Mouse (Mus musculus): ENCODE results near the gene Ccnt1. TPM values are rescaled to one million over a fixed set of nuclear protein-coding genes. Genes with fewer than 3 reads are reported as not detected.

The Ccnt1 gene
- polyA plus RNA-seq (2015; fragmentation: Nextera tagmentation; extraction: Ambion mirVana): 69.7 and 77.0 TPM in 2 replicates

DNA sequence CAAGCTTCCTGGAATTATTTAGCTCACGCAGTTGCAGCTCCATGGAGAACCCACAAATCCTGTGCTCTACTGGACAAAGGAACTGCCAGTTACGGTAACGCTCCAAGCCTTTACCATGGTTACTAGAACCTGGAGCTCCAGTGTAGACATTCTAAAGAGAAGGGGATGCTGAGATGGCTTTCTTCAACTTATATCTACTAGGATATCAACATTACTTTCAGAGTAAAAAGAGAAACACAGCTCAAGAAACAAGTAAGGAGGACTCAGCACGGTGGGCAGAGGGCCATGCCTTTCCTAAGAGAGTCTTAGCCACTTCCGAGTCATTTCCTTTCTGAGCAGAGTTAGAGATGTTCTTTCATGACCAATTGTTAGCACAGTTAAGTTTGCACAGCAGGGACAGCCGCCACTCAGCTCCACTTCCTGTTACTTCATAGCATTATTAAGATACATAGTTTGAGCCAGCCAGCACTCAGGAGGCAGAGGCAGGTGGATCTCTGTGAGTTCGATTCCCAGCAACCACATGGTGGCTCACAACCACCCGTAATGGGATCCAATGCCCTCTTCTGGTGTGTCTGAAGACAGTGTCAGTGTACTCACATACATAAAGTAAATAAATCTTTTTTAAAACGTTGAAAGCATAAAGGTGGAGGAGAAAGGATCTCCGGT is at the start of gene Ccnt1, which contains the start of gene 4930415O20Rik:
TSS of gene Ccnt1 (minus strand) at position 51 of the 666 bp plus-strand sequence.
TSS of gene 4930415O20Rik (plus strand) at position 132 of the 666 bp plus-strand sequence.
- no peak for ATAC-seq (ENCODE audit: low FRiP score)
- H3K27ac ChIP-seq: no peak within 1 kb of the TSS
- 0 out of 2 replicates have a peak, but pooled peaks cover 5% of the 10 kb centered on the region for H3K27me3 ChIP-seq
- no peaks in the 10 kb centered on the region for H3K9me3 ChIP-seq
- H3K9ac ChIP-seq: peak within 1 kb of the TSS; percentile 13; the same call in 1 of the 2 replicates
- no peak within 1 kb of the TSS for H3K4me2 ChIP-seq
- 86% methylated on average over 10 of the region's 10 CpGs for WGBS
- no peaks in the 10 kb centered on the region for H3K36me3 ChIP-seq
- H3K4me1 ChIP-seq (replicated peaks): peaks cover 14% of the 10 kb centered on the region
- no peak within 1 kb of the TSS for H3K4me3 ChIP-seq

GRCm38 (mm10) chr15:98617176-98617537 is 46.4 kb upstream of the Ccnt1 start:
- peaks cover 17% of the 10 kb centered on the region for H3K4me1 ChIP-seq (replicated peaks)
- H3K9me3 ChIP-seq: no peaks in the 10 kb centered on the region
- H3K36me3 ChIP-seq: no peaks in the 10 kb centered on the region
- WGBS: 1% methylated on average over 12 of the region's 12 CpGs
- 0 out of 2 replicates have a peak overlapping the region, but pooled peaks have one; percentile 13 for H3K4me2 ChIP-seq
- H3K4me3 ChIP-seq: no peak overlapping the region
- peaks cover 13% of the 10 kb centered on the region for H3K27me3 ChIP-seq
- no peak for ATAC-seq (ENCODE audit: low FRiP score)
- H3K9ac ChIP-seq: no peak overlapping the region
- no peak overlapping the region for H3K27ac ChIP-seq

DNA sequence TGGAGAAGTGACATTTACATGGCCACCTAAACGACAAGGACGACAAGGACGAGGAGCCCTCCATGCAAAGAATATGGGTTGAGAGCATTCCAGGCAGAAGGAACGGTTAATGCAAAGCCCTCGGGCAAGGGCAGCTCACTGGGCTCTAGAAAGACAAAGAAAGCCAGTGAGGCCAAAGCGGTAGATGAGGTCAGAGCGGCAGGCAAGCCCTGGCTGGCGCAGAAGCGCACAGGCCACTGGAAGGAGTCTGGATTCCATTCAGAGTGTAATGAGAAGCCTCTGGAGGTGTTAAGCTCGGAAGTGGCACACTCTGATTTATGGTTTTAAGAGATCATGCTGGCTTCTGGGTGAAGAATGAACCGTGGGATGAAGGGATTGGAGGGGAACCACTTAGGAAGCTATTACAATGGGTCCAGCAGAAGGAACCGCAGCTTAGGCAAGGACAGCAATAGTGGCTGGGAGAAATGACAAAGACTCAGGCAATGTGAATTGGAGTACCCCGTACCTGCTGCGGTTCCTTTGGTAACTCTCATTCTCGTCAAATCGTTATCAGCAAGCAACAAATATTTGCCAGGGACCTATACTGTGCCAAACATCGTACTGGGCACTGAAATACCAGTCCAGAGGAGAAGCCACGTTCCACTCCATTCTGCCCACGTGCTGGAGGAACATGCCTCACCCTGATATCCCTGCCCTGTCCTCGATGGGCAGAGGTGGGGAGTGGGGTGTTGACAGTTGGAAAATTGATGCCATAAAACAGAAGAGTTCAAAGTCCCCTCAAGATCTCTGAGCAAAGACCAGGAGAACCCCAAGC is 45.8 kb upstream of the Ccnt1 start:
- Histone ChIP-seq H3K36me3 (no peaks in the 10 kb centered on the region), H3K27me3 (peaks cover 13% of the 10 kb centered on the region), H3K4me1 (replicated peaks) (peaks cover 17% of the 10 kb centered on the region), H3K27ac (no peak overlapping the region), H3K4me2 (0 out of 2 replicates have a peak overlapping the region, but pooled peaks have one; percentile 13), H3K9ac (no peak overlapping the region), H3K4me3 (no peak overlapping the region), H3K9me3 (no peaks in the 10 kb centered on the region)
- no peak for ATAC-seq (ENCODE audit: low FRiP score)
- 46% methylated on average over 20 of the region's 20 CpGs for WGBS

- ATAC-seq (ENCODE audit: low FRiP score): no peak
- Histone ChIP-seq H3K27me3 (peaks cover 13% of the 10 kb centered on the region), H3K4me2 (no peak overlapping the region), H3K9me3 (no peaks in the 10 kb centered on the region), H3K4me1 (replicated peaks) (peaks cover 17% of the 10 kb centered on the region), H3K4me3 (no peak overlapping the region), H3K36me3 (no peaks in the 10 kb centered on the region), H3K9ac (no peak overlapping the region), H3K27ac (no peak overlapping the region)
- 66% methylated on average over 6 of the region's 6 CpGs for WGBS
These were observed 45.0 kb upstream of the Ccnt1 start for GRCm38 (mm10) chr15:98615751-98616150.

- 0 out of 2 replicates have a peak overlapping the region, but pooled peaks have one; percentile 3 for H3K9ac ChIP-seq
- H3K9me3 ChIP-seq: no peaks in the 10 kb centered on the region
- peaks cover 22% of the 10 kb centered on the region for H3K4me1 ChIP-seq (replicated peaks)
- H3K27ac ChIP-seq: peak overlapping the region; percentile 30; the same call in 1 of the 2 replicates
- no peak overlapping the region for H3K4me2 ChIP-seq
- ATAC-seq (ENCODE audit: low FRiP score): no peak
- 46% methylated on average over 6 of the region's 6 CpGs for WGBS
- peaks cover 13% of the 10 kb centered on the region for H3K27me3 ChIP-seq
- H3K36me3 ChIP-seq: no peaks in the 10 kb centered on the region
- H3K4me3 ChIP-seq: no peak overlapping the region
These were observed 44.2 kb upstream of the Ccnt1 start for GRCm38 (mm10) chr15:98614971-98615370.

DNA sequence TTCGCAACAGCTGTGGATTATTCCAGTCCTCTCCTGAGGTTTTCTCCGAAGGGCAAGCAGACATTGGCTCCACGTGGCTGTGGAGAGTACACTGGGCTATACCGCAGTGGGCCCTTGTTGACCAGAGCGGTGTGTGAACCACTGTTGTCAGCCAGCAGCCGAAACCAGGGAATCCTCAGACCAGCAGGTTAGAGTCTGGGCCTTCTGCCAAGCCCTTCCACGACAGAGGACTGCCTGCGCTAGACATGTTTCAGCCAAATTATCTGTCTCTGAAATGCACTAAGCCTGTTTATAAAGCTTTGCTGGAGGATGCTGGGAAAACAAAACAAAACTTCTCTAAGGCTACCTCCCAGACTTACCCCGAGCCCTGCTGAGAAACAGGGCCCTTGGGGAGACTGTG is 43.8 kb upstream of the Ccnt1 start:
- Histone ChIP-seq H3K36me3 (no peaks in the 10 kb centered on the region), H3K27ac (peak overlapping the region; percentile 30), H3K4me2 (no peak overlapping the region), H3K4me3 (no peak overlapping the region), H3K9me3 (no peaks in the 10 kb centered on the region), H3K9ac (peak overlapping the region; percentile 3; the same call in 1 of the 2 replicates), H3K27me3 (peaks cover 13% of the 10 kb centered on the region), H3K4me1 (replicated peaks) (peaks cover 25% of the 10 kb centered on the region)
- no peak for ATAC-seq (ENCODE audit: low FRiP score)
- WGBS: 31% methylated on average over 9 of the region's 9 CpGs

DNA sequence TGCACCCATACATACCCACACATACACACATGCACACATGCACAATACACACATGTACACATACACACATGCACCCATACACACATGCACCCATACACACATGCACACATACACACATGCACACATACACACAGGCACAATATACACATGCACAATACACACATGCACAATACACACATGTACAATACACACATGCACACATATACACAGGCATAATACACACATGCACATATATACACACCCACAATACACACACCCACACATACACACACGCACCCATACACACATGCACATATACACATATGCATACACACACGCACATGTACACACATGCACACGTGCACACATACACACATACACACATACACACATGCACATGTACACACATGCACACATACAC is 41.5 kb upstream of the Ccnt1 start:
- Histone ChIP-seq H3K36me3 (no peaks in the 10 kb centered on the region), H3K4me2 (no peak overlapping the region), H3K27me3 (peaks cover 7% of the 10 kb centered on the region; the same call in 1 of the 2 replicates), H3K27ac (no peak overlapping the region), H3K4me1 (replicated peaks) (peaks cover 40% of the 10 kb centered on the region), H3K9ac (no peak overlapping the region), H3K4me3 (no peak overlapping the region), H3K9me3 (no peaks in the 10 kb centered on the region)
- ATAC-seq (ENCODE audit: low FRiP score): no peak
- 93% methylated on average over 3 of the region's 3 CpGs for WGBS

DNA sequence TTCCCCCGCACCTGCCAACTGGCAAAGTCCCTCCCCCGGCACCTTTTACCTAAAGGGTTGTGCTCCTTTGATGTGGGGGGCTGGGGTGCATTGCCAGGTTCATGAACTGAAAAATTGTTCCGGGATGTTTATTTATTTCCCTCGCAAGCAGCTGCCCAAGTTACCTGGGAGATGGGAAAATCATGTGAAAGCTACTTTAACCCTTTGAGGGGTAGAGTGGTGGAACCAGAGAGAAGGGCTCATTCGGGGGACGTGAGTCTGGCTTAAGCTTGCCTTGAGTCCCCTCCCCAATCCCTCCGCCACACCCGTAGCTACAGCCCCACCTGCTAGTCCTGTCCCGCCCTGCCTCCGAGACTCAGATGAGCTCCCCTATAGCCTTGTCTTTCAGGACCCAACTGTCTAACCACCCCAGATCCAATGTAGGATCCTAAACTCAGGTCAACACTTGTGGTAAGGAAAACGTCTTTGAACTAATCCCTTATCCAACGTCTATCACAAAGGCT is 39.5 kb upstream of the Ccnt1 start:
- ATAC-seq (ENCODE audit: low FRiP score): no peak
- 4% methylated on average over 12 of the region's 12 CpGs for WGBS
- peaks cover 7% of the 10 kb centered on the region; the same call in 1 of the 2 replicates for H3K36me3 ChIP-seq
- peaks cover 48% of the 10 kb centered on the region for H3K4me1 ChIP-seq (replicated peaks)
- H3K9ac ChIP-seq: peak overlapping the region; percentile 88
- H3K27ac ChIP-seq: peak overlapping the region; percentile 91
- no peaks in the 10 kb centered on the region for H3K27me3 ChIP-seq
- peak overlapping the region; percentile 75 for H3K4me3 ChIP-seq
- H3K9me3 ChIP-seq: no peaks in the 10 kb centered on the region
- peak overlapping the region; percentile 76 for H3K4me2 ChIP-seq

- peak within 1 kb of the TSS; percentile 76 for H3K4me2 ChIP-seq
- H3K9ac ChIP-seq: peak within 1 kb of the TSS; percentile 88
- H3K4me1 ChIP-seq (replicated peaks): peaks cover 42% of the 10 kb centered on the region
- WGBS: under 1% methylated on average over 55 of the region's 75 CpGs
- no peaks in the 10 kb centered on the region for H3K27me3 ChIP-seq
- H3K9me3 ChIP-seq: no peaks in the 10 kb centered on the region
- peak within 1 kb of the TSS; percentile 91 for H3K27ac ChIP-seq
- peaks cover 10% of the 10 kb centered on the region for H3K36me3 ChIP-seq
- peak within 1 kb of the TSS; percentile 75 for H3K4me3 ChIP-seq
- peak; percentile 82 for ATAC-seq (ENCODE audit: low FRiP score)
These were observed 38.8 kb upstream of the Ccnt1 start, which contains the start of gene Adcy6 for GRCm38 (mm10) chr15:98609331-98610130. Gene Adcy6, minus strand, starts transcription at chr15:98610076.

DNA sequence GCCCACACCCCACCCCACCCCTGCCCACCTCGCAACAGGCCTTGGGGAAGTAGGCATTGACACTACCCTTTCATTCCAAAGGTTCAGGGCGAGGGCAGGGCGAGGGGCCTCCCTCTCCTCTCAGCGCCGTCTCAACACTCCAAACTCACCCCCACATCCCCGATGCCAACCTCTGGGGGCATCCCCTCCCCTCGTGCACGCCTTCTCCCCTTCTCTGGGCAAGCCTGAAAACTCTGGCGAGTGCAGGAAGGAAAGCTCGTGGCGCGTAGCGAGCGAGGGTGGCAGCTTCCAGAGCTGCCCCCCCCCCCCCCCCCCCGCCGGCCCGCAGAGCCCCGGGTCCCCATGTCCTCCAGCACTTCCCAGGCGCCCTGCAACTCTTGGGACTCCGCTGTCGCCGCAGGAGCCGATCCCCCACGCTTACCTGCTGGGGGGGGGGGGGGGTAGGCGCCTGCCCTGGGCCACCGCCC is 38.1 kb upstream of the Ccnt1 start:
- Histone ChIP-seq H3K27me3 (no peaks in the 10 kb centered on the region), H3K4me1 (replicated peaks) (peaks cover 36% of the 10 kb centered on the region), H3K27ac (peak overlapping the region; percentile 91), H3K9ac (peak overlapping the region; percentile 88), H3K9me3 (no peaks in the 10 kb centered on the region), H3K36me3 (peaks cover 17% of the 10 kb centered on the region), H3K4me2 (peak overlapping the region; percentile 76), H3K4me3 (peak overlapping the region; percentile 75)
- peak; percentile 43 for ATAC-seq (ENCODE audit: low FRiP score)
- WGBS: under 1% methylated on average over 18 of the region's 26 CpGs

DNA sequence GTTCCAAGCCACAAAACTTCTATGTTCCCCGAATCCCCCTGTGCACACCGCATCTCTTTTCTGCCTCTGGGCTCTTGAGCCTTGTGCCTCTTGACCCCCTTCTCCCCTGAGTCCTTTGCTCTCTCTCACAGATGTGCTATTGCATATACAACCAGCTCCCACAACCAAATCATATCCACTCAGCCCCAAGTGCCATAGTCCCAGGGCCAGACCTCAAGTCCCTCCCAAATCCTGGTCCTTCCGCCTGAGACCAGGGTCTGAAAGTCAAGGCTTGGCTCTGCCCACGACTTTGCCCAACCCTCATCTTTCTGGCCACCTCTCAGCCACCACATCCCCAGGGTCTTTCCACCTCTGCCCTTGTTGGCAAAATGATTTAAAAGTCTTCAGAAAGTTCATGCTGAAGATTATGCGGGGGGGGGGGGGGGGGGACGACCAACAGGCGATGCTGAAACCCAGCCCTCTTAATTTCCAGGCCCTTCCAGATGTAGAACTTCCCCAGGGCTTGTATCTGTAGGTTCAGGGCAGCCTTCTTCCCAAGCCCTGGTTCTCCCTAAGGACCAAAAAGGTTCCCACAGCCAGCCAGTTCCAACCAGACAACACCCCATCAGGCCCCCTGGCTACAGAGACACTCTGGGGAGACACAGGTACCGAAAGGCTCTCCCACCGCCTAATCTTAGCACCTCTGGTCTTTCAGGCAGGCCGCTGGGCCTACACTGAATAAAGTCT is 37.5 kb upstream of the Ccnt1 start:
- ATAC-seq (ENCODE audit: low FRiP score): no peak

More for the DNA sequence above, 37.5 kb upstream of the Ccnt1 start:
- Histone ChIP-seq H3K9me3 (no peaks in the 10 kb centered on the region), H3K4me2 (peak overlapping the region; percentile 76), H3K4me1 (replicated peaks) (peaks cover 42% of the 10 kb centered on the region), H3K4me3 (peak overlapping the region; percentile 75), H3K27me3 (no peaks in the 10 kb centered on the region), H3K9ac (peak overlapping the region; percentile 88), H3K36me3 (peaks cover 23% of the 10 kb centered on the region), H3K27ac (peak overlapping the region; percentile 91)
- WGBS: 11% methylated on average over 10 of the region's 10 CpGs

All from hindbrain, embryonic 13.5 days (tissue).